Mouse (Mus musculus) liver, postnatal 0 days (tissue): ENCODE measurements around the gene Btd. TPM values are rescaled to one million over a fixed set of nuclear protein-coding genes. Genes with fewer than 3 reads are reported as not detected.

Experiments
- ATAC-seq: fragments of 200-750 bp; cut with Nextera tagmentation; 2 replicates; pipeline ENCODE4 v1.8.0; 2017; ENCODE audit warnings: mild to moderate bottlenecking, moderate library complexity
- DNase-seq: peaks from one replicate; pipeline ENCODE4 v3.0.0-alpha.2; 2016
- H3K27ac ChIP-seq: fragments of 300-500 bp; sonication (generic); 2 replicates; pipeline ENCODE4 v1.5.1; 2014; ENCODE audit warnings: antibody characterized with exemption, moderate library complexity, mild to moderate bottlenecking, low read depth
- H3K27me3 ChIP-seq: fragments of 300-500 bp; sonication (generic); 2 replicates; pipeline ENCODE4 v1.6.1; 2014; ENCODE audit warnings: low read length, control low read depth, mixed read lengths; ENCODE audit not compliant: insufficient read depth
- H3K36me3 ChIP-seq: fragments of 300-500 bp; sonication (generic); replicated peaks from 2 replicates; pipeline ENCODE4 v1.6.1; 2014; ENCODE audit warnings: mild to moderate bottlenecking, control low read depth, low read length, moderate library complexity, mixed read lengths; ENCODE audit not compliant: insufficient read depth
- H3K4me1 ChIP-seq: fragments of 300-500 bp; sonication (generic); 2 replicates; pipeline ENCODE4 v1.6.1; 2014; ENCODE audit warnings: antibody characterized with exemption, mild to moderate bottlenecking, control low read depth; ENCODE audit not compliant: insufficient read depth
- H3K4me2 ChIP-seq: fragments of 300-500 bp; sonication (generic); 2 replicates; pipeline ENCODE4 v1.6.1; 2014; ENCODE audit warnings: low read depth, mild to moderate bottlenecking, low read length, moderate library complexity, mixed read lengths
- H3K4me3 ChIP-seq: fragments of 300-500 bp; sonication (generic); 2 replicates; pipeline ENCODE4 v1.5.1; 2014; ENCODE audit warnings: low read depth, low read length
- H3K9ac ChIP-seq: fragments of 300-500 bp; sonication (generic); replicated peaks from 2 replicates; pipeline ENCODE4 v1.6.1; 2014; ENCODE audit warnings: mild to moderate bottlenecking, moderate library complexity
- H3K9me3 ChIP-seq: fragments of 300-500 bp; sonication (generic); 2 replicates; pipeline ENCODE4 v1.6.1; 2016; ENCODE audit warnings: mild to moderate bottlenecking, control low read depth, low read length, mixed read lengths
- CTCF ChIP-seq: sonication (generic); IDR thresholded peaks from 2 replicates; pipeline ENCODE4 v1.5.1; 2016; ENCODE audit warnings: antibody characterized with exemption, low read depth
- EP300 ChIP-seq: IDR thresholded peaks from 2 replicates; pipeline ENCODE4 v1.6.1; 2016; ENCODE audit warnings: antibody characterized with exemption, low read depth, mild to moderate bottlenecking
- WGBS: fragments of 180-500 bp; shearing (Covaris S2); extraction: QIAGEN DNeasy Blood & Tissue Kit; methylation state at CpG from one replicate; pipeline ENCODE4 v1.1.7; 2014; ENCODE audit not compliant: insufficient replicate concordance; 5-methylcytosine and 5-hydroxymethylcytosine counted together
- polyA plus RNA-seq: library from polyadenylated mRNA; unstranded; fragments of >200 nt; fragmentation: Nextera tagmentation; extraction: Ambion mirVana; gene quantifications from 2 replicates; pipeline ENCODE4 v1.2.1, GENCODE M21; 2015

The Btd gene
- polyA plus RNA-seq, 1 experiment from 2014 or later: 44.1 TPM

DNA sequence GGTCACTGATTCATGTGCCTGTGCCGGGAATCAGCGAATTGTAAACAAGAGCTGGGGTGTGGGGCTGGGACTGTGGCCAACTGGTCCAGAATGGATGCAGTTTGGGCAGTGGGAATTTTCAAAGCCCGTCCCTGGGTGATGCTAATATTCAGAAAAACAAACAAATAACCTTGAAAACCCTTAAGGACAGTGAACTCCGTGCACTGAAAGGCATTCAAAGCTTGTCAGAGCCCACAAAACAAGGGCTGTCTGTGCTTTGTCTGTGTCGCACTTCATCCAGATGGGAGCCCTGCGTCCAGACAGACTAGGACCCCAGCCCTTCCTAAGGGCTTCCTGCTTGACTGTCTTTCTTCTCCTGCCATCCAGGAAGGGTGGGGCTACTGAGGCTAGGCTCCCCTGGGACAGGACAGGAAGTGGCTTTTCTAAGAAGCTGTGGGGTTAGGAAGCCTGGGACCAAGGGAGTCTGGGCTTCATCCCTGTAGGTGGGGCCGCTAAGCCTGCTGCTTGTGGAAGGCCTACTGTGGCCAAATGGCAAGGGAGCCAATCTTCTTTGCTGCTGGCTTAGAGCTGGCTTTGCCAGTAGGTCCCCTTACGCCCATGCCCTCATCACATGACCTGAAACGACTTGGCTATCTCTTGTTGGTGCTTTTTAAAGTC lies 21.9 kb downstream of the Btd start:
- DNase-seq (peak; percentile 38), ATAC-seq (peak; percentile 7)
- H3K4me2 ChIP-seq: peak overlapping the region; percentile 77; the same call in 1 of the 2 replicates
- no peaks in the 10 kb centered on the region for H3K27me3 ChIP-seq
- H3K4me3 ChIP-seq: no peak overlapping the region
- H3K9me3 ChIP-seq: no peaks in the 10 kb centered on the region
- no peak overlapping the region for H3K9ac ChIP-seq
- 35% methylated on average over 9 of the region's 9 CpGs for WGBS
- H3K36me3 ChIP-seq: peaks cover 8% of the 10 kb centered on the region
- peak overlapping the region; percentile 76 for H3K27ac ChIP-seq
- TF ChIP-seq EP300 (0 out of 2 replicates have a peak, but pooled peaks have one; percentile 11), CTCF (no peak)
- peaks cover 44% of the 10 kb centered on the region for H3K4me1 ChIP-seq

DNA sequence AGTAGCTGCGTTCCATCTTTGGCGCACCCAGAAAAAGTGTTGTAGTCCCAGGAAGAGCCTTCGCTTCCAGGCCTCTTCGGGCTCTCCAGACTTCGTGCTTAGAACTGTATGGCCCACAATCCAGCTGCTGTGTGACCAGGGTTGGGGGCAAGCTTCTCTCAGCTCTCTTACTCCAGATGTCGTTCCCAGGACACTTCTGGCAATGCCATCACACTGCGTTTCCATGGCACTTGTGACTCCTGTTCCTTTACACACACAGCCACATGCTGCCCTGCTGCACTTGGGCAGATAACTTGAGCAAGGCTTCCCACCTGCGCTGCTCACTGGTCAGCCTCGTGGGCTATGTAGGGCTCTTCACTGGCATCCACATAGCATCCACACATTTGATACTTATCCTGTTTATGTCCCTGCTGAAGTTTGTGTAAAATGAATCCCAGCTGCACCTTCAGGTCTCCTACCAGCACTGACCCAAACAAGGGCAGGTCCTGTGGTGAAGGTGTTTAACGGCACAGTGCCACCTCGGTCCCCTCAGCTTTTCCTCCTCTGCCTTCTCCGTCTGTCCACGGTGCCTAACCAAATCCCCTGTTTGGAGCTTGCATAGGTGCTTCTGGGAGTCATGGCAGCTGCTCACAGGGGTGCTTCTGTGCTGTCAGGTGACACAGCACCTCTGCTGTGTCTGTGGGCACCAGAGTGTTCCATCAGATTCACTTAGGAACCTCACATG lies 22.7 kb downstream of the Btd start:
- WGBS: 82% methylated on average over 13 of the region's 13 CpGs
- DNase-seq: no peak
- H3K4me1 ChIP-seq: peaks cover 49% of the 10 kb centered on the region
- H3K9me3 ChIP-seq: no peaks in the 10 kb centered on the region
- peaks cover 8% of the 10 kb centered on the region for H3K36me3 ChIP-seq
- ATAC-seq: no peak
- no peak overlapping the region for H3K4me3 ChIP-seq
- no peak overlapping the region for H3K4me2 ChIP-seq
- no peak overlapping the region for H3K9ac ChIP-seq
- H3K27me3 ChIP-seq: no peaks in the 10 kb centered on the region
- 0 out of 2 replicates have a peak overlapping the region, but pooled peaks have one; percentile 76 for H3K27ac ChIP-seq
- TF ChIP-seq CTCF (no peak), EP300 (no peak)

DNA sequence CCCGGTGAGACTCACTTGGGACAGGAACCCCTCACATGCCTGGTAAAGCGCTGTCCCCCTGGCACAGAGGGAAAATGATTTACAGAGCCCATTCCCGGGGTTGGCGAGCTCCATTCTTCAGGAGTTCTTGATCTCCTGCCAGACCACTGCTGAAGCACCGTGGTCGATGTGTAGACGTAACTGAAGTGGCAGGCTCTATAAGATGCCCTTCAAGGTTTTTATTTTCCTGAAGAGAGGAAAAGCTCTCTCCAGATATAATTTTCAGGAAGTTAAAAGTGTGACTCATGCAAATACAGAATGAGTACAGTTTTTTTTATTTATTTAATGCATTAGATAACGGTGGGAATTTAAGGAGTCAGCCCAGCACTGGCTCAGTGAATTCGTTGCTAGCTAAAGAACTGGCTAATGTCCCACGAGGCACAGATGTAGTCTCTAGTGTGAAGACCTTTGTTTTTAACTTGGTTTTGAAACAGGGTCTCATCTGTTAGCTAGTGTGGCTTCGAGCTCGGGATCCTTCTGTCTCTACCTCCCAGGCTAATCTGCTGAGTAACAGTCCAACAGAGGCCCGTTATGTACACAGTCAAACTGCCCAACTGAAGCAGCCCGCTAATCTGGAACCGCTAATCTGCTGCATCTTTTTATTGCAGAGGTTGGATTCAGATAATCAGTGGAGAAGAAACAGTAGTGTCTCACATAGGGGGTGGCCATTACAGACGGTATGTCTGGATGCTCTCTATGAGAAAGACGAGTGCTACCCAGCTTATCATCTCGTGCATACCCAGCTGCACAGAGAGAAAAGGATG lies 23.5 kb downstream of the Btd start:
- TF ChIP-seq CTCF (no peak), EP300 (no peak)
- Histone ChIP-seq H3K4me3 (no peak overlapping the region), H3K9me3 (no peaks in the 10 kb centered on the region), H3K9ac (no peak overlapping the region), H3K27me3 (no peaks in the 10 kb centered on the region), H3K4me1 (peaks cover 55% of the 10 kb centered on the region), H3K36me3 (peaks cover 9% of the 10 kb centered on the region), H3K27ac (peak overlapping the region; percentile 39), H3K4me2 (peak overlapping the region; percentile 38; the same call in 1 of the 2 replicates)
- DNase-seq (no peak), ATAC-seq (no peak)
- WGBS: 48% methylated on average over 18 of the region's 18 CpGs

DNA sequence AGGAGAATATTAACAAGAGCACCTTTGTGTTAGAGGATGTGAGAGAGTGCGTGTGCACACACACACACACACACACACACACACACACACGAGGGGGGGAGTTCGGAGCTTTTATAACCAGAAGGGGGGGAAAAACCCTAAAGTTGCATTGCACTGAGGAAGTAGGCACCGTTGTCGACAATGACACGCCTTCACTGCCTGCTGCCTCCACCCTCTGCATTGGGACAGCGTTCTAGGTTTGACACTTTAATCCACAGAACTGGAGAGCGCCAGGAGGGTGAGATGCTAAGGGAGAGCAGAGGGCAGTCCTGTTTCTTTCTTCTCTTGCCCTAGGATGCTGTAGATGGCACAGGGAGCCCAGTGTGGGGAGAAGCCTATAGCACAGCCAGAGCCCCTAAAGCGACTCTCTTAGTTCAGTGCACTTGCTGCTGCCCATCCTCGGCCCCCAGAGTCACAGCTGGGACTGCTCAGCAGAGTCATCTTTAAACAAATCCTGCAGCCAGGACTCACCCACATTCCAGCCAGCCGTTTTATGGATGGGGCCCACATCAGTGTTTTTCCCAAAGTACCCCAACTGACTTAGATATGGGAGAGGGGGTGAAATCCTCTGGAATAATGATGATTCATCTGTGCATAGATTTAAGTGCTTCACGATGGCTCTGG lies 24.2 kb downstream of the Btd start:
- peaks cover 59% of the 10 kb centered on the region for H3K4me1 ChIP-seq
- no peak for TF ChIP-seq EP300
- TF ChIP-seq CTCF: no peak
- H3K27ac ChIP-seq: peak overlapping the region; percentile 39
- H3K4me2 ChIP-seq: peak overlapping the region; percentile 38; the same call in 1 of the 2 replicates
- 42% methylated on average over 12 of the region's 12 CpGs for WGBS
- H3K4me3 ChIP-seq: no peak overlapping the region
- H3K36me3 ChIP-seq: peaks cover 9% of the 10 kb centered on the region
- no peaks in the 10 kb centered on the region for H3K9me3 ChIP-seq
- no peak overlapping the region for H3K9ac ChIP-seq
- ATAC-seq (no peak), DNase-seq (no peak)
- H3K27me3 ChIP-seq: no peaks in the 10 kb centered on the region

DNA sequence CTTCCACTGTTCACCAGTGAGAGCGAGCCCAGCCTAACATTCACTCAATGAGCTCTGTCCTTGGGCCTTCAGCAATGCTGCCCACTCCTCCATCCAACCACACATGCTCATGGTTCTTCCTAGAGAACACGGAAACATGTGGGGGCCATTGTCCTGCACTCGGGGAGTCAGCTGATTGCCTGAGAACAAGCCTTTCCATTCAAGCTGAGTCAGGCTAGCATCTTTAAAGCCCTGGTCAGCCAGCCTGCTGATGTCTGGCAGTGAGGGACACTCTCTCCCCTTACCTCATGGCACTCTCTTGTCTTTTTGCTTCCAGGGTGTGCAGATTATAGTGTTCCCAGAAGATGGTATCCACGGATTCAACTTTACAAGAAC lies 24.7 kb downstream of the Btd start:
- 90% methylated on average over 4 of the region's 4 CpGs for WGBS
- H3K27ac ChIP-seq: no peak overlapping the region; the same call in 1 of the 2 replicates
- no peak overlapping the region for H3K4me3 ChIP-seq
- TF ChIP-seq EP300: no peak
- no peak for TF ChIP-seq CTCF
- no peaks in the 10 kb centered on the region for H3K27me3 ChIP-seq
- peaks cover 61% of the 10 kb centered on the region for H3K4me1 ChIP-seq
- DNase-seq (no peak), ATAC-seq (no peak)
- peaks cover 9% of the 10 kb centered on the region for H3K36me3 ChIP-seq
- H3K9me3 ChIP-seq: no peaks in the 10 kb centered on the region
- no peak overlapping the region for H3K4me2 ChIP-seq
- no peak overlapping the region for H3K9ac ChIP-seq
